Mouse (Mus musculus): Measurements from ENCODE around the gene Zmynd8. TPM values are rescaled to one million over a fixed set of nuclear protein-coding genes. Genes with fewer than 3 reads are reported as not detected.
A peak's percentile ranks its signal among the peaks of the same experiment; 100 is the strongest.

The Zmynd8 gene
- total and polyA plus RNA-seq, 3 experiments, result 30.3 to 89.2 (median 41.6) TPM

GRCm38 (mm10) chr2:165791657-165792056, 107.2 kb downstream of the Zmynd8 start:
- H3K27me3 ChIP-seq (ENCODE audit: control insufficient read depth in 1 of 2, insufficient read depth in 2 of 2, low read length in 2 of 2), result no peaks in the 10 kb centered on the region
- no peak for TF ChIP-seq MEF2A (IDR thresholded peaks at IDR 0.05; ENCODE audit: extremely low read depth, insufficient replicate concordance, low read depth, low read length, poor library complexity, severe bottlenecking)
- no peak for TF ChIP-seq HCFC1 (IDR thresholded peaks at IDR 0.05; ENCODE audit: low read depth, low read length)
- TF ChIP-seq ZKSCAN1 (IDR thresholded peaks at IDR 0.05; ENCODE audit: low read depth, low read length), result no peak
- peak; percentile 65 for TF ChIP-seq SMC3 (IDR thresholded peaks at IDR 0.05; ENCODE audit: low read depth, low read length)
- TF ChIP-seq ETS1 (IDR thresholded peaks at IDR 0.05; ENCODE audit: low read depth, low read length), result no peak
- TF ChIP-seq KAT2A (conservative IDR thresholded peaks at IDR 0.05; ENCODE audit: low read depth, low read length), result no peak
- peak; percentile 70 to 92 (median 78) for TF ChIP-seq CTCF (IDR thresholded peaks at IDR 0.05 in 2 of 3, conservative IDR thresholded peaks at IDR 0.05 in 1 of 3; ENCODE audit: control insufficient read depth in 1 of 3, insufficient read depth in 1 of 3, low read depth in 2 of 3, low read length in 3 of 3, poor library complexity in 1 of 3, severe bottlenecking in 1 of 3)
- no peak for TF ChIP-seq CHD2 (IDR thresholded peaks at IDR 0.05; ENCODE audit: low read length)
- H3K9ac ChIP-seq (ENCODE audit: control insufficient read depth, low read depth, low read length, poor library complexity, severe bottlenecking), result no peak overlapping the region
- H3K79me2 ChIP-seq (ENCODE audit: control insufficient read depth, insufficient read depth, low read length, poor library complexity), result no peaks in the 10 kb centered on the region
- no peak overlapping the region for H3K4me3 ChIP-seq (ENCODE audit: control insufficient read depth in 1 of 2, insufficient read depth in 1 of 2, low read depth in 2 of 2, low read length in 2 of 2)
- H3K9me3 ChIP-seq (replicated peaks; ENCODE audit: insufficient read depth, low read length), result no peaks in the 10 kb centered on the region
- no peak overlapping the region for H3K27ac ChIP-seq (ENCODE audit: control insufficient read depth, low read depth, low read length)
- peaks cover 0 to 1% of the 10 kb centered on the region in 2 experiments; a peak in 2 of 4 replicates for H3K36me3 ChIP-seq (ENCODE audit: control insufficient read depth in 1 of 2, insufficient read depth in 2 of 2, low read length in 2 of 2)
- peak; percentile 69 for DNase-seq (ENCODE audit: low read depth, low spot score)
- no peaks in the 10 kb centered on the region for H3K4me1 ChIP-seq (ENCODE audit: control insufficient read depth in 1 of 2, insufficient read depth in 2 of 2, low read length in 2 of 2)

- H3K27me3 ChIP-seq (ENCODE audit: control insufficient read depth in 1 of 2, insufficient read depth in 2 of 2, low read length in 2 of 2), result no peaks in the 10 kb centered on the region
- H3K79me2 ChIP-seq (ENCODE audit: control insufficient read depth, insufficient read depth, low read length, poor library complexity), result no peaks in the 10 kb centered on the region
- no peak overlapping the region for H3K27ac ChIP-seq (ENCODE audit: control insufficient read depth, low read depth, low read length)
- no peak overlapping the region for H3K9ac ChIP-seq (ENCODE audit: control insufficient read depth, low read depth, low read length, poor library complexity, severe bottlenecking)
- peaks cover 0 to 2% of the 10 kb centered on the region in 2 experiments; a peak in 2 of 4 replicates for H3K36me3 ChIP-seq (ENCODE audit: control insufficient read depth in 1 of 2, insufficient read depth in 2 of 2, low read length in 2 of 2)
- DNase-seq (ENCODE audit: low read depth, low spot score), result no peak
- no peak overlapping the region for H3K4me3 ChIP-seq (ENCODE audit: control insufficient read depth in 1 of 2, insufficient read depth in 1 of 2, low read depth in 2 of 2, low read length in 2 of 2)
- H3K9me3 ChIP-seq (replicated peaks; ENCODE audit: insufficient read depth, low read length), result no peaks in the 10 kb centered on the region
- no peaks in the 10 kb centered on the region for H3K4me1 ChIP-seq (ENCODE audit: control insufficient read depth in 1 of 2, insufficient read depth in 2 of 2, low read length in 2 of 2)
- TF ChIP-seq MAFK (IDR thresholded peaks at IDR 0.05; ENCODE audit: borderline replicate concordance, low read depth, low read length) (no peak), ETS1 (IDR thresholded peaks at IDR 0.05; ENCODE audit: low read depth, low read length) (no peak), BHLHE40 (IDR thresholded peaks at IDR 0.05; ENCODE audit: borderline replicate concordance, low read depth, low read length) (no peak), MEF2A (IDR thresholded peaks at IDR 0.05; ENCODE audit: extremely low read depth, insufficient replicate concordance, low read depth, low read length, poor library complexity, severe bottlenecking) (no peak)
These were observed 107.8 kb downstream of the Zmynd8 start for GRCm38 (mm10) chr2:165791026-165791425.

- Histone ChIP-seq H3K27me3 (ENCODE audit: control insufficient read depth in 1 of 2, insufficient read depth in 2 of 2, low read length in 2 of 2) (no peaks in the 10 kb centered on the region), H3K4me1 (ENCODE audit: control insufficient read depth in 1 of 2, insufficient read depth in 2 of 2, low read length in 2 of 2) (no peaks in the 10 kb centered on the region), H3K27ac (ENCODE audit: control insufficient read depth, low read depth, low read length) (no peak overlapping the region), H3K36me3 (ENCODE audit: control insufficient read depth in 1 of 2, insufficient read depth in 2 of 2, low read length in 2 of 2) (peaks cover 0 to 3% of the 10 kb centered on the region in 2 experiments; a peak in 2 of 4 replicates), H3K79me2 (ENCODE audit: control insufficient read depth, insufficient read depth, low read length, poor library complexity) (no peaks in the 10 kb centered on the region), H3K4me3 (ENCODE audit: control insufficient read depth in 1 of 2, insufficient read depth in 1 of 2, low read depth in 2 of 2, low read length in 2 of 2) (no peak overlapping the region), H3K9ac (ENCODE audit: control insufficient read depth, low read depth, low read length, poor library complexity, severe bottlenecking) (no peak overlapping the region), H3K9me3 (replicated peaks; ENCODE audit: insufficient read depth, low read length) (no peaks in the 10 kb centered on the region)
- no peak for DNase-seq (ENCODE audit: low read depth, low spot score)
- TF ChIP-seq USF2 (IDR thresholded peaks at IDR 0.05; ENCODE audit: borderline replicate concordance in 1 of 2, insufficient read depth in 1 of 2, low read depth in 1 of 2, low read length in 2 of 2), result no peak
These were observed 109.1 kb downstream of the Zmynd8 start for GRCm38 (mm10) chr2:165789667-165790066.

Measured in MEL (cell line).